Mouse (Mus musculus) CH12.LX (cell line): Measurements from ENCODE around the gene Zfp53.

Experiments
- CHD1 ChIP-seq: IDR thresholded peaks from 2 replicates; pipeline ENCODE4 v1.6.1; 2012; ENCODE audit warnings: low read depth, low read length, improper control_type of control experiment, inconsistent platforms
- CTCF ChIP-seq, 2 experiments: IDR thresholded peaks in 1 of 2; conservative IDR thresholded peaks in 1 of 2; 2 replicates each; pipeline ENCODE4 v1.5.1; 2011 to 2012; ENCODE audit warnings: low read depth in 2 of 2, low read length in 2 of 2, improper control_type of control experiment in 1 of 2, inconsistent platforms in 1 of 2, mild to moderate bottlenecking in 1 of 2, moderate library complexity in 1 of 2
- ELF1 ChIP-seq: IDR thresholded peaks from 2 replicates; pipeline ENCODE4 v1.6.1; 2014; ENCODE audit warnings: low read depth, mild to moderate bottlenecking, inconsistent platforms, low read length, improper control_type of control experiment
- MYC ChIP-seq: IDR thresholded peaks from 2 replicates; pipeline ENCODE4 v1.6.1; 2011; ENCODE audit warnings: low read depth, mild to moderate bottlenecking, improper control_type of control experiment, low read length
- POLR2A ChIP-seq: IDR thresholded peaks from 2 replicates; pipeline ENCODE4 v1.6.1; 2011; ENCODE audit warnings: low read depth, mild to moderate bottlenecking, improper control_type of control experiment, low read length
- POLR2AphosphoS2 ChIP-seq: IDR thresholded peaks from 2 replicates; pipeline ENCODE4 v1.6.1; 2011; ENCODE audit warnings: low read depth, low read length, improper control_type of control experiment
- TBP ChIP-seq: conservative IDR thresholded peaks from 2 replicates; pipeline ENCODE4 v1.6.1; 2011; ENCODE audit warnings: low read depth, low read length, improper control_type of control experiment
- ZMIZ1 ChIP-seq: IDR thresholded peaks from 2 replicates; pipeline ENCODE4 v1.6.1; 2012; ENCODE audit warnings: low read depth, mild to moderate bottlenecking, inconsistent platforms, low read length, improper control_type of control experiment
- ZNF384 ChIP-seq: IDR thresholded peaks from 2 replicates; pipeline ENCODE4 v1.6.1; 2012; ENCODE audit warnings: low read depth, low read length, improper control_type of control experiment, inconsistent platforms

DNA sequence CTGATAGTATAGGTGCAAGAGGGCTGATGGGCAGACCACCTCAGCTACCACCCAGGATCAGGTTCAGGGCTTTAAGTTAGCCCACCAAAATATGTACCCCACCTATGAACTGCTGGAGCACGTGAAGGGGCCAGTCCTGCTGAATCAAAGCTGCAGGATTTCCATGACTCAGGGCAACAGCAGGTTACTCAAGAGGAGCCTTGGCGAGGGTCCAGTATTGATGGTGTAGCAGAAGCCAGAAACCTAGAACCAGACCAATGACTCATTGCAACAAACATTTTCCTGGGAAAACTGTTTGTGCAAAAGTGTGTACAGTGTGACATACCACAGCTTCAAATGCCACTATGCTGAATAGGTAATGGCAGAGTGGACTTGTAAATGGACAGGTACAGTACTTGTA is 69.0 kb downstream of the Zfp53 start:
- no peak for TF ChIP-seq ZMIZ1
- TF ChIP-seq CTCF (conservative IDR thresholded peaks at IDR 0.05 in 1 of 2, IDR thresholded peaks at IDR 0.05 in 1 of 2; ENCODE audit: low read depth in 2 of 2, low read length in 2 of 2): no peak
- TF ChIP-seq POLR2AphosphoS2: no peak
- no peak for TF ChIP-seq ZNF384
- TF ChIP-seq ELF1: no peak
- TF ChIP-seq TBP: no peak
- no peak for TF ChIP-seq POLR2A
- TF ChIP-seq MYC: no peak
- no peak for TF ChIP-seq CHD1
